In genomic region chr8:116372574-116372973, GRCm38 (mm10) we compare ENCODE assay signal across 11 mouse cellular contexts.
DNase-seq lines count a peak whose midpoint lies in the region; ATAC-seq lines count a peak whose summit lies in the region.
"Had no signal": no experiment of that assay in that cellular context is flagged by ENCODE, and none has a peak within 500 bp of the region (broad histone marks: within the 10 kb centered on the region; RNA-seq: fewer than 3 reads in every experiment).

No protein-coding gene starts in this region.

- DNase-seq in layer of hippocampus, adult 11-12 months (ENCODE audit: low spot score): peak; percentile 69
- no peak for DNase-seq in layer of hippocampus, adult 9-10 months (ENCODE audit: low spot score)
- peak; percentile 90 for DNase-seq in cerebellum, adult 9-11 months
- DNase-seq in layer of hippocampus, postnatal 14 days (ENCODE audit: low spot score in 2 of 2): peak; percentile 49 to 75
- peak; percentile 45 for DNase-seq in ovary, postnatal 36 days (ENCODE audit: low spot score)
- no peak for DNase-seq in embryo, embryonic 10 days (ENCODE audit: low spot score)
- no peak for DNase-seq in neural tube, embryonic 10.5 days (ENCODE audit: extremely low spot score, low spot score)

- peaks cover 8% of the 10 kb centered on the region for H3K4me1 ChIP-seq in heart, embryonic 16.5 days (ENCODE audit: control insufficient read depth, insufficient read depth, low read length)

- H3K27ac ChIP-seq in heart, embryonic 16.5 days (ENCODE audit: low read length): no peak overlapping the region
- H3K27ac ChIP-seq: liver, embryonic 14.5 days; stomach, embryonic 15.5 days had no signal

- no peak overlapping the region for H3K4me2 ChIP-seq in heart, embryonic 16.5 days (ENCODE audit: low read depth, low read length)
- H3K4me2 ChIP-seq: stomach, embryonic 15.5 days had no signal

- 31% methylated on average over 3 of the region's 3 CpGs for WGBS in heart, embryonic 16.5 days

- no peaks in the 10 kb centered on the region for H3K27me3 ChIP-seq in heart, embryonic 16.5 days (ENCODE audit: control insufficient read depth, insufficient read depth, low read length)
- H3K27me3 ChIP-seq: stomach, embryonic 15.5 days had no signal

- no peak overlapping the region for H3K9ac ChIP-seq in heart, embryonic 16.5 days (ENCODE audit: low read length)
- H3K9ac ChIP-seq: liver, embryonic 14.5 days; stomach, embryonic 15.5 days had no signal

- H3K4me3 ChIP-seq in heart, embryonic 16.5 days (ENCODE audit: low read length): no peak overlapping the region
- H3K4me3 ChIP-seq: stomach, embryonic 15.5 days had no signal

- H3K36me3 ChIP-seq in heart, embryonic 16.5 days (ENCODE audit: control insufficient read depth, insufficient read depth): no peaks in the 10 kb centered on the region
- H3K36me3 ChIP-seq: G1E; stomach, embryonic 15.5 days had no signal

- peaks cover 3% of the 10 kb centered on the region; the same call in 1 of the 2 replicates for H3K9me3 ChIP-seq in heart, embryonic 16.5 days (replicated peaks; ENCODE audit: control insufficient read depth, low read length)
- H3K9me3 ChIP-seq: stomach, embryonic 15.5 days had no signal

- peak; percentile 41 for ATAC-seq in heart, embryonic 16.5 days (replicated peaks; ENCODE audit: extremely low read depth, insufficient read depth, low FRiP score)

Comparison
In these comparisons a context has a peak if more than half of its experiments do, and no peak if none do; other contexts are left out.
1. DNase-seq: peak in layer of hippocampus, adult 11-12 months (single experiment), cerebellum, adult 9-11 months (single experiment), layer of hippocampus, postnatal 14 days (2 of 2) and ovary, postnatal 36 days (single experiment); none in layer of hippocampus, adult 9-10 months (single experiment), embryo, embryonic 10 days (single experiment) and neural tube, embryonic 10.5 days (single experiment).